Mouse (Mus musculus) liver, embryonic 14.5 days (tissue): Measurements from ENCODE around the gene Ppm1n.
A peak's percentile ranks its signal among the peaks of the same experiment; 100 is the strongest.

Experiments used
- CTCF ChIP-seq: IDR thresholded peaks from 2 replicates; pipeline ENCODE4 v1.5.1; 2016; ENCODE audit warnings: antibody characterized with exemption, low read depth, control low read depth
- EP300 ChIP-seq: IDR thresholded peaks from 2 replicates; pipeline ENCODE4 v1.6.1; 2016; ENCODE audit warnings: antibody characterized with exemption, low read depth

DNA sequence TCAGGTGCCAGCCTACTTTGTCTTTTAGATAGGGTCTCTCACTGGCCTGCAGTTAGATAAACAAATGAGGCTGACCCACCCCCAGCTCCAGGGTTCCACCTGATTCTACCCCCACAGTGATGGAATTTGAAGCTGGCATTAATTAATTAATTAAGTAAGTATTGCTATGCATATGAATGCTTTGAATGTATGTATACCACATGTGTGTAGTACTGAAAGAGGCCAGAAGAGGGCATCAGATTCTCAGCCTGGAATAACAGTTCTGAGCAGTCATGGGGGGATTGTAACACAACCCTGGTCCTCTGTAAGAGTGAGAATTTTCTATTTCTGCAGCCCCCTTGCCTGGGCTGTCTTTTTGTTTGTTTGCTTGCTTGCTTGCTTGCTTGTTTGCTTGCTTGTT lies 48.6 kb upstream of the Ppm1n start:
- TF ChIP-seq CTCF, result peak; percentile 55
- TF ChIP-seq EP300, result no peak
